Mouse (Mus musculus) heart, postnatal 0 days (tissue): ENCODE results near the gene Tmem259. TPM values are rescaled to one million over a fixed set of nuclear protein-coding genes. Genes with fewer than 3 reads are reported as not detected.
A peak's percentile ranks its signal among the peaks of the same experiment; 100 is the strongest.

Experiments used
- ATAC-seq: fragments of 200-750 bp; cut with Nextera tagmentation; 2 replicates; pipeline ENCODE4 v1.8.0; 2017; ENCODE audit warnings: low read depth, moderate number of reproducible peaks, moderate library complexity; ENCODE audit not compliant: insufficient read depth
- DNase-seq: peaks from one replicate; pipeline ENCODE4 v3.0.0-alpha.2; 2016; ENCODE audit warnings: low spot score
- H3K27ac ChIP-seq: fragments of 300-500 bp; sonication (generic); 2 replicates; pipeline ENCODE4 v1.5.1; 2014; ENCODE audit warnings: low read depth, mild to moderate bottlenecking
- H3K27me3 ChIP-seq: fragments of 300-500 bp; sonication (generic); 2 replicates; pipeline ENCODE4 v1.6.1; 2014; ENCODE audit warnings: low read length, mixed read lengths; ENCODE audit not compliant: control insufficient read depth, insufficient read depth
- H3K36me3 ChIP-seq: fragments of 300-500 bp; sonication (generic); replicated peaks from 2 replicates; pipeline ENCODE4 v1.6.1; 2014; ENCODE audit warnings: low read length, mixed read lengths; ENCODE audit not compliant: control insufficient read depth, insufficient read depth
- H3K4me1 ChIP-seq: fragments of 300-500 bp; sonication (generic); 2 replicates; pipeline ENCODE4 v1.6.1; 2014; ENCODE audit warnings: antibody characterized with exemption; ENCODE audit not compliant: control insufficient read depth, insufficient read depth
- H3K4me2 ChIP-seq: fragments of 300-500 bp; sonication (generic); 2 replicates; pipeline ENCODE4 v1.6.1; 2014; ENCODE audit warnings: low read depth, mild to moderate bottlenecking, low read length, moderate library complexity
- H3K4me3 ChIP-seq: fragments of 300-500 bp; sonication (generic); 2 replicates; pipeline ENCODE4 v1.5.1; 2014; ENCODE audit warnings: low read depth, low read length
- H3K9ac ChIP-seq: fragments of 300-500 bp; sonication (generic); replicated peaks from 2 replicates; pipeline ENCODE4 v1.6.1; 2014; ENCODE audit warnings: low read depth, low read length, mixed read lengths
- H3K9me3 ChIP-seq: fragments of 300-500 bp; sonication (generic); replicated peaks from 2 replicates; pipeline ENCODE4 v1.6.1; 2016; ENCODE audit warnings: low read length; ENCODE audit not compliant: control insufficient read depth
- CTCF ChIP-seq: IDR thresholded peaks from 2 replicates; pipeline ENCODE4 v1.5.1; 2016; ENCODE audit warnings: antibody characterized with exemption, control low read depth, low read depth
- EP300 ChIP-seq: IDR thresholded peaks from 2 replicates; pipeline ENCODE4 v1.6.1; 2016; ENCODE audit warnings: antibody characterized with exemption, low read depth
- WGBS: fragments of 180-500 bp; shearing (Covaris S2); extraction: QIAGEN DNeasy Blood & Tissue Kit; methylation state at CpG from one replicate; pipeline ENCODE4 v1.1.7; 2014; 5-methylcytosine and 5-hydroxymethylcytosine counted together
- polyA plus RNA-seq: library from polyadenylated mRNA; unstranded; fragments of >200 nt; fragmentation: Nextera tagmentation; extraction: Ambion mirVana; gene quantifications from 2 replicates; pipeline ENCODE4 v1.2.1, GENCODE M21; 2015
- total RNA-seq: library from RNA; depleted of rRNA; stranded (reverse); fragments of >200 nt; gene quantifications from 2 replicates; pipeline ENCODE4 v1.2.3, GENCODE M21; 2014; ENCODE audit warnings: low replicate concordance

The Tmem259 gene
- total and polyA plus RNA-seq, 2 experiments from 2014 or later = 18.0 to 162 TPM

DNA sequence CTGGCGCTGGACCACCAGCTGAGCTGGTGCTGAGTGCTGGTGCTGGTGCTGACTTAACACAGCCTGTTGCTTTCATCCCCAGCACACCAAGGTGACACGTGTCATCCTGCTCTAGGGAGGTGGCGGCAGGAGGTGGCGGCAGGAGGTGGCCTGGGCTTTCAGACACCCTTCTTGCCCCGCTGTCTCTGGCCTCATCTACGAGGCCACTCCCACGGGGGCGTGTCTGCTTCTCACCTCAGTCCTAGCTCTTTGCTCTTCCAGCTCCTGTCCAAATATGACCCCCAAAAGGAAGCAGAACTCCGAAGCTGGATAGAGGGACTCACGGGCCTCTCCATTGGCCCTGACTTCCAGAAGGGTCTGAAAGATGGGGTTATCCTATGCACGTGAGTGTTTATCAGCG, 7.0 kb upstream of the Tmem259 start:
- Histone ChIP-seq H3K4me1 (peaks cover 19% of the 10 kb centered on the region), H3K9ac (no peak overlapping the region), H3K4me3 (no peak overlapping the region), H3K27ac (no peak overlapping the region), H3K36me3 (peaks cover 49% of the 10 kb centered on the region), H3K9me3 (no peaks in the 10 kb centered on the region), H3K4me2 (no peak overlapping the region), H3K27me3 (no peaks in the 10 kb centered on the region)
- TF ChIP-seq EP300 (no peak), CTCF (no peak)
- 73% methylated on average over 12 of the region's 12 CpGs for WGBS
- DNase-seq = no peak
- no peak for ATAC-seq

DNA sequence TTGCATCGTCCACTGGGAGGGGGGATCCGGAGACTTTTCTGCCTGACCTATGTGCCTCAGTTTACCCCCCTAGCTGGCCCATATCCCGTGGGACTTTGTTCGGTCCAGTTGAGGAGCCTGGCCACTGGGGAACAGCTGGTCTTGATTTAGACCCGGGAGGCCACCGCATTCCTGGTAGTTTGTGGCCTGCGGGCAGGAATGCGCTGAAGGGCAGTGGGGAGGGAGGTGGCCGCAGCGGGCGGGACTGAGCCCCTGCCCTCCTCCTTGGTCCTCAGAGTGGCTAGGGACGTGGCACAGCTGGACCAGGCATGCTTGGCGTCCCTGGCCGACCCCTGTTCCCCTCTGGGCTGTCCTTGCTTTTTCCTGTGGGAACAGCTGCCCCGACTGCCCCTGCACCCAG, 5.7 kb upstream of the Tmem259 start:
- Histone ChIP-seq H3K4me1 (peaks cover 21% of the 10 kb centered on the region), H3K36me3 (peaks cover 42% of the 10 kb centered on the region), H3K9me3 (no peaks in the 10 kb centered on the region), H3K27me3 (no peaks in the 10 kb centered on the region), H3K4me3 (peak overlapping the region; percentile 65), H3K9ac (peak overlapping the region; percentile 39), H3K4me2 (peak overlapping the region; percentile 73), H3K27ac (peak overlapping the region; percentile 90)
- WGBS = 10% methylated on average over 15 of the region's 15 CpGs
- ATAC-seq (no peak), DNase-seq (no peak)
- TF ChIP-seq CTCF (no peak), EP300 (no peak)

DNA sequence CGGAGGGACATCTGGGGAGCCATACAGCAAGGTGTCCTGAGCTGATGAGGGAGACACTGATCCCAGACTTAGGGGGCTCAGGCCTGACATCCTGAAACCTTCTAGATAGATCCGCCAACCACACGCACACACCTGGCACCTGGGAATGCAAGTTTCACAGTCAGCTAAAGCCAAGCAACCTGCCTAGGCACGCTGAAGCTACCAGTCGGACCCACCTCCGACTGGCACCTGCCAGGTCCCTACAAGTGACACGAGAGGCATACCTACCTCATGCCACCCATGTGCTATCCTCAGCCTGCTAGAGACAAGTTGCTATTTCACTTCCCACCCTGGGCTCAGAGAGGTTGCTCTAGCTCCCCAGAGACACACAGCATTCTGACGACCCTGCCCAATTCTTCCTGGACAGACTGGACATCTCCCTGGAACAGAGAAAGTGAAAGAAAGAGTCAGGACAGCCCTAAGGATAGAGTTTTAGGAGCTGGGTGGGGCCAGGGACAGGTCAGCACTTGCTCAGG, 5.2 kb upstream of the Tmem259 start:
- Histone ChIP-seq H3K9me3 (no peaks in the 10 kb centered on the region), H3K9ac (peak overlapping the region; percentile 83), H3K4me2 (peak overlapping the region; percentile 73), H3K4me3 (peak overlapping the region; percentile 65), H3K36me3 (peaks cover 36% of the 10 kb centered on the region), H3K4me1 (peaks cover 21% of the 10 kb centered on the region), H3K27me3 (no peaks in the 10 kb centered on the region), H3K27ac (peak overlapping the region; percentile 90)
- DNase-seq (no peak), ATAC-seq (no peak)
- WGBS = 20% methylated on average over 8 of the region's 8 CpGs
- TF ChIP-seq CTCF (no peak), EP300 (no peak)

DNA sequence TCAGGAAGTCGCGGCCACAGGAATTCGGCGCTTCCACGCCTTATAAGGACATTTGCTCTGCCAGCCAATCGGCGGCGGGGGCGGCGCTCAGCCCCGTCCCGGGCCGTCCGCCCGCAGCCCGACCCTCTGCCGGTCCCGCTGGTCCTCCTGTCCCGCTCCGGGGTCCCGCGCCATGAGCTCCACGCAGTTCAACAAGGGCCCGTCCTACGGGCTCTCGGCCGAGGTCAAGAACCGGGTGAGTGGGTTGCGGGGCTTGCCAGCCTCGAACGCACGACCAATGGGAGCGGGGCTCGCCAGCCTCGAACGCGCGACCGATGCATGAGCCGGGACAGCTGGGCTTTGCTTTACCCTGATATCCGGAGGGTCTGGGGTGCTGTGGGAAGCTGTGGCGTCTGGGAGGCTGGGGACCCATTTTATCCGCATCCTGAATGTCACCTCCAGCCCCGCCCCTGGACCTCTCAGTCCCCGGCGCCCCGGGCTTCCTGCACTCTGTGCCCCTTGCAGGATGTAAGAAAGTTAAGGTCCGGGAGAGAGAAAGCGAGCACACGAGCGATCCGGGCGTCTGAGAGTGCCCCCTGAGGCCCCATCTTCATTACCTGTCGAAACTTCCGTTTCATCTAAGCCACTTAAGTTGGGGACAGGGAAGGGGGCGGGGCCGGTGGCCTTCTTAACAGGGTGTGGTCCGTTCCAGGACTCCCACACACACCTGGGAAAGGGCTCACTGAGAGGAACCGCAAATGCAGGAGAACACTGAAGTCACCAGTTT, 4.6 kb upstream of the Tmem259 start, which contains the start of gene Cnn2:
Cnn2 (plus strand) TSS at position 79 of the 766 bp plus-strand sequence.
- peak within 1 kb of the TSS; percentile 73 for H3K4me2 ChIP-seq
- no peaks in the 10 kb centered on the region for H3K9me3 ChIP-seq
- H3K27ac ChIP-seq = peak within 1 kb of the TSS; percentile 90
- DNase-seq (peak; percentile 57), ATAC-seq (no peak)
- TF ChIP-seq EP300 (no peak), CTCF (no peak)
- peak within 1 kb of the TSS; percentile 83 for H3K9ac ChIP-seq
- H3K4me3 ChIP-seq = peak within 1 kb of the TSS; percentile 65
- peaks cover 30% of the 10 kb centered on the region for H3K36me3 ChIP-seq
- WGBS = under 1% methylated on average over 59 of the region's 59 CpGs
- H3K27me3 ChIP-seq = no peaks in the 10 kb centered on the region
- peaks cover 21% of the 10 kb centered on the region for H3K4me1 ChIP-seq

DNA sequence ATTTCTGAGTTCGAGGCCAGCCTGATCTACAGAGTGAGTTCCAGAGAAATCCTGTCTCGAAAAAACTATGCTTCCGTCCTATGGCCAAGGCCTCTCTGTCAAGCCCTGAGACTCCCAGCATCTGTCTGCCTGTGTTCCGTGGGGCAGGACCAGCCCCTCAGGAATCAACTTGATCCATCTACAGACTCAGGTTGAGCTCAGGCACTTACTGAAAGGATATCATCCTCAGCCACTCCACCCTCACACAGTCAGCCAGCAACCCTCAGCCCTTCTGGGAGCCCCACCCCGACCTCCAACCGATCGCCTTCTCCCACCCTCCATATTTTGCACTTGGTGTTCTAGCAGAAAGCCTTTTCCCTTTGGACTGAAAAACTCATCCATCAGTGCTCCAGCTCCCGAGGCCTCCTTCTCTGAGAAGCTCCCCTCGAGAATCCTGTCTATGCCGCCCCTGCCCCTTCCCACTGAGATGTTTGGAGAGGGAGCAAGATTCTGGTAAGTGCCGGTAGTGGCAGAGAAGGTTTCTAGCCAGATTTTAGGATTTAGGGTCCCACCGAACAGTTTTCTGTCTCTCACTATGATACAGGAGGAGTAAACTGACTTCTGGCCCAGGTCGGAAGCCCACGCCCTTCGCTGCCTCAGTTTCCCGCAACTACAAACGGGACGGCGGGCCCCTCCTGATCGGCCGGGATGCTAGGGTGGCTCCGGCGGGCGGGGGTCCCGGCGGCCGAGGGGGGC, 3.8 kb upstream of the Tmem259 start:
- 9% methylated on average over 27 of the region's 27 CpGs for WGBS
- DNase-seq (no peak), ATAC-seq (no peak)
- no peaks in the 10 kb centered on the region for H3K9me3 ChIP-seq
- no peaks in the 10 kb centered on the region for H3K27me3 ChIP-seq
- TF ChIP-seq CTCF (no peak), EP300 (no peak)
- H3K36me3 ChIP-seq = peaks cover 22% of the 10 kb centered on the region
- peak overlapping the region; percentile 83 for H3K9ac ChIP-seq
- peak overlapping the region; percentile 90 for H3K27ac ChIP-seq
- H3K4me3 ChIP-seq = peak overlapping the region; percentile 65
- peaks cover 27% of the 10 kb centered on the region for H3K4me1 ChIP-seq
- peak overlapping the region; percentile 73 for H3K4me2 ChIP-seq
